ENCODE assay signal across 19 mouse cellular contexts in the genomic region with DNA sequence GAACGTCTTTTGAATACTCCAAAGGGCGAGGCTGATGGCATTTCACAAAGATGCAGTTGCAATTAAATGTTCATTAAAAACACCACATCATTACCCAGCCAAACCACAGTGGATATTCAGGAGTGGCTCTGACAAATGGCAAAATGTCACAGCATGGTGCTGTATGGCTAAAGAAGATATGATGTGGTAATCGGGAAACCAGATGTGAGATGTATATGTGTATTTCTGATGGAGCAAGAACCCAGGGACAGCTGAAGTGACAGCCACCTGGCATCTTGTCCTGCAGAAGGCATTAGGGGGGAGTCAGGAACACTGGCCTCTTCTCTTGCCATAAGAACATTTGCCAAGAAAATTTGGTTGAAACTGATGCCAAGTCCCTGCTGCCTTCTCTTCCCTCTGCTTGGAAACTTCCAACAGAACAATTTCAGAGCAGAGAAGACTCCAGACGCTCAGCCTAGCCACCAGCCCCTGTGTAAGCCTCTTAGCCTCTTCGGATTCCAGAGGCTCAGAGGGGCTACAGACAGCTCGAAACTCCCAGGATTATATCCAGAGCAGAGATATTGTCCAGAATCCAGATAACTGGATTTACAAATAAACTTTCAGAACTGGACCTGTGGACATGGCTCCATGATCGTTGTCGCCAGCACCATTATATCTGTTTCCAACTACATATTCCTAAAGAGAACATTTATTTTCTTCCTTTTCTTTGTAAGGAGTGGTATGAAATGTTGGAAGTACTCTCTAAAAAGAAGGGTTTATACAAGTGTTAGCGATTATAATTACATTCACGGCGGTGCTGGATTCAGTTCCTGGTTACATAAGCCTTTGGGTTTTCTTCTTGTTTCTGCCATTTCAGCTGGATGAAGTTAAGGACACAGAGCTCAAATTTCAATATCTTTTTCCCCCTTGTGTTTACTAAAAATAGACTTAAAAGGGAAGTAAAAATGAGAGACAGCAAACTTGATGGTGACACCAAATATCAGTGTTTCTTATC.
DNase-seq lines count a peak whose midpoint lies in the region; ATAC-seq and TF ChIP-seq lines count a peak whose summit lies in the region.
"Had no signal": no experiment of that assay in that cellular context is flagged by ENCODE, and none has a peak within 500 bp of the region (broad histone marks: within the 10 kb centered on the region; RNA-seq: fewer than 3 reads in every experiment).

No protein-coding gene starts in this region.

- WGBS in lung, postnatal 0 days = 64% methylated on average over 11 of the region's 11 CpGs
- 93% methylated on average over 11 of the region's 11 CpGs for WGBS in thymus, adult 2 months

- peak; percentile 62 for ATAC-seq in frontal cortex, adult (ENCODE audit: low TSS enrichment)
- no peak for ATAC-seq in lung, postnatal 0 days
- ATAC-seq: forebrain, embryonic 13.5 days; inflammation-experienced regulatory T-cells, adult 6 months; liver, embryonic 12.5 days had no signal

- no peak for DNase-seq in frontal cortex, adult 2 months (ENCODE audit: extremely low spot score in 1 of 2, low spot score in 1 of 2)
- peak; percentile 26 for DNase-seq in lung, postnatal 0 days (ENCODE audit: low spot score)
- no peak for DNase-seq in lung, postnatal 36 days
- peak; percentile 69 to 77 for DNase-seq in cerebellum, postnatal 10 days
- peak; percentile 58 for DNase-seq in retina, postnatal 1 day
- DNase-seq in ovary, postnatal 14 days (ENCODE audit: low spot score) = no peak
- no peak for DNase-seq in thymus, adult 2 months
- DNase-seq: adrenal gland, adult 8-10 months; kidney, adult 8-10 months; kidney, postnatal 25 days; lung, postnatal 4 days; right cerebral cortex, adult 18-20 months; thymus, adult 18-20 months had no signal

- no peaks in the 10 kb centered on the region for H3K36me3 ChIP-seq in lung, postnatal 0 days (ENCODE audit: insufficient read depth, low read length)
- H3K36me3 ChIP-seq in thymus, adult 2 months (ENCODE audit: control insufficient read depth, insufficient read depth, low read length) = no peaks in the 10 kb centered on the region
- H3K36me3 ChIP-seq: liver, embryonic 12.5 days; midbrain, embryonic 10.5 days; neural tube, embryonic 13.5 days had no signal

- TF ChIP-seq POLR2A in thymus, adult 2 months (IDR thresholded peaks at IDR 0.05; ENCODE audit: control insufficient read depth, extremely low read depth, insufficient read depth, low read length, poor library complexity) = no peak

- no peak for TF ChIP-seq EP300 in lung, postnatal 0 days (IDR thresholded peaks at IDR 0.05)

- H3K27me3 ChIP-seq in lung, postnatal 0 days (replicated peaks; ENCODE audit: insufficient read depth, low read length) = no peaks in the 10 kb centered on the region
- no peaks in the 10 kb centered on the region for H3K27me3 ChIP-seq in thymus, adult 2 months (ENCODE audit: control insufficient read depth, insufficient read depth, low read length)
- H3K27me3 ChIP-seq: forebrain, embryonic 13.5 days; liver, embryonic 12.5 days; neural tube, embryonic 13.5 days had no signal

- H3K4me2 ChIP-seq in lung, postnatal 0 days (replicated peaks; ENCODE audit: low read depth, low read length) = no peak overlapping the region
- H3K4me2 ChIP-seq: forebrain, embryonic 13.5 days; liver, embryonic 12.5 days; neural tube, embryonic 13.5 days had no signal

- H3K9ac ChIP-seq in lung, postnatal 0 days (replicated peaks; ENCODE audit: low read depth) = no peak overlapping the region
- H3K9ac ChIP-seq: forebrain, embryonic 13.5 days; liver, embryonic 12.5 days; neural tube, embryonic 13.5 days had no signal

- no peak overlapping the region for H3K27ac ChIP-seq in lung, postnatal 0 days (ENCODE audit: low read length)
- H3K27ac ChIP-seq in thymus, adult 2 months (ENCODE audit: control insufficient read depth, insufficient read depth, low read length) = no peak overlapping the region
- H3K27ac ChIP-seq: forebrain, embryonic 13.5 days; liver, embryonic 12.5 days; midbrain, embryonic 10.5 days; neural tube, embryonic 13.5 days had no signal

- no peak overlapping the region for H3K4me3 ChIP-seq in lung, postnatal 0 days (ENCODE audit: low read depth, low read length)
- no peak overlapping the region for H3K4me3 ChIP-seq in thymus, adult 2 months (ENCODE audit: control insufficient read depth, insufficient read depth, low read length)
- H3K4me3 ChIP-seq: forebrain, embryonic 13.5 days; liver, embryonic 12.5 days; midbrain, embryonic 10.5 days; neural tube, embryonic 13.5 days had no signal

- H3K9me3 ChIP-seq in lung, postnatal 0 days (ENCODE audit: low read length) = no peaks in the 10 kb centered on the region
- H3K9me3 ChIP-seq: liver, embryonic 12.5 days; neural tube, embryonic 13.5 days had no signal

- no peaks in the 10 kb centered on the region for H3K4me1 ChIP-seq in lung, postnatal 0 days (ENCODE audit: insufficient read depth, low read depth, low read length)
- no peaks in the 10 kb centered on the region for H3K4me1 ChIP-seq in thymus, adult 2 months (replicated peaks; ENCODE audit: control insufficient read depth, insufficient read depth, low read length)
- H3K4me1 ChIP-seq: forebrain, embryonic 13.5 days; liver, embryonic 12.5 days; midbrain, embryonic 10.5 days; neural tube, embryonic 13.5 days had no signal

- TF ChIP-seq CTCF in lung, postnatal 0 days (IDR thresholded peaks at IDR 0.05) = no peak
- TF ChIP-seq CTCF in thymus, adult 2 months (IDR thresholded peaks at IDR 0.05; ENCODE audit: borderline replicate concordance, control insufficient read depth, extremely low read depth, insufficient read depth, low read length, poor library complexity) = no peak

Comparison
In these comparisons a context has a peak if more than half of its experiments do, and no peak if none do; other contexts are left out.
1. DNase-seq: peak in lung, postnatal 0 days (single experiment), cerebellum, postnatal 10 days (2 of 2) and retina, postnatal 1 day (single experiment); none in frontal cortex, adult 2 months (0 of 2), lung, postnatal 36 days (single experiment), ovary, postnatal 14 days (single experiment) and thymus, adult 2 months (single experiment).